Mouse (Mus musculus) brain, adult 2 months (tissue): ENCODE data around the gene Optc.

Experiments
- DNase-seq: peaks from one replicate; pipeline ENCODE4 v3.0.0; 2011; ENCODE audit warnings: low read depth, low spot score

Gene Optc

GRCm38 (mm10) chr1:133882283-133883217 lies 25.2 kb downstream of the Optc start:
- DNase-seq = no peak

- DNase-seq = no peak
Observed at GRCm38 (mm10) chr1:133881813-133882212, 26.0 kb downstream of the Optc start.

- DNase-seq = no peak
Observed at GRCm38 (mm10) chr1:133878825-133879423, 28.9 kb downstream of the Optc start.

- no peak for DNase-seq
Observed at GRCm38 (mm10) chr1:133876936-133877335, 30.9 kb downstream of the Optc start.

- DNase-seq = peak; percentile 90
Observed at GRCm38 (mm10) chr1:133873086-133873813, 34.5 kb downstream of the Optc start.

- DNase-seq = peak; percentile 82
Observed at GRCm38 (mm10) chr1:133871241-133871640, 36.6 kb downstream of the Optc start.

- DNase-seq = peak; percentile 92
Observed at GRCm38 (mm10) chr1:133869221-133869620, 38.6 kb downstream of the Optc start.

- DNase-seq = peak; percentile 64
Observed at GRCm38 (mm10) chr1:133863257-133863997, 44.4 kb downstream of the Optc start.

- no peak for DNase-seq
Observed at GRCm38 (mm10) chr1:133861028-133861427, 46.8 kb downstream of the Optc start.

GRCm38 (mm10) chr1:133859821-133860711 lies 47.7 kb downstream of the Optc start:
- no peak for DNase-seq

GRCm38 (mm10) chr1:133859257-133859656 lies 48.5 kb downstream of the Optc start:
- DNase-seq = no peak

- no peak for DNase-seq
Observed at GRCm38 (mm10) chr1:133857781-133858180, 50.0 kb downstream of the Optc start.

- no peak for DNase-seq
Observed at GRCm38 (mm10) chr1:133857171-133857570, 50.6 kb downstream of the Optc start.

- no peak for DNase-seq
Observed at GRCm38 (mm10) chr1:133856655-133857054, 51.1 kb downstream of the Optc start.

- DNase-seq = peak; percentile 73
Observed at GRCm38 (mm10) chr1:133856133-133856541, 51.7 kb downstream of the Optc start.

- DNase-seq = peak; percentile 77
Observed at GRCm38 (mm10) chr1:133855274-133856017, 52.4 kb downstream of the Optc start.

- DNase-seq = peak; percentile 83
Observed at GRCm38 (mm10) chr1:133854421-133855273, 53.2 kb downstream of the Optc start.
